Mouse (Mus musculus) ES-Bruce4 (cell line): ENCODE measurements around the gene Flcn. TPM values are rescaled to one million over a fixed set of nuclear protein-coding genes. Genes with fewer than 3 reads are reported as not detected.

Experiments
- H3K27ac ChIP-seq: 2 replicates; pipeline ENCODE4 v1.5.1; 2012; ENCODE audit warnings: low read length, inconsistent platforms; ENCODE audit not compliant: insufficient read depth
- H3K27me3 ChIP-seq: 2 replicates; pipeline ENCODE4 v1.6.1; 2012; ENCODE audit warnings: mild to moderate bottlenecking, low read length, inconsistent platforms; ENCODE audit not compliant: control insufficient read depth, poor library complexity, insufficient read depth, severe bottlenecking
- H3K36me3 ChIP-seq: 2 replicates; pipeline ENCODE4 v1.6.1; 2012; ENCODE audit warnings: inconsistent platforms, mild to moderate bottlenecking, low read length, moderate library complexity; ENCODE audit not compliant: control insufficient read depth, poor library complexity, insufficient read depth, severe bottlenecking
- H3K4me1 ChIP-seq: one replicate; pipeline ENCODE4 v1.8.1; 2011; ENCODE audit warnings: low read length; ENCODE audit not compliant: control insufficient read depth, insufficient read depth
- H3K4me3 ChIP-seq: 2 replicates; pipeline ENCODE4 v1.5.1; 2011; ENCODE audit warnings: low read depth, mild to moderate bottlenecking, low read length
- H3K9ac ChIP-seq: 2 replicates; pipeline ENCODE4 v1.6.1; 2012; ENCODE audit warnings: low read depth, mild to moderate bottlenecking, inconsistent platforms; ENCODE audit not compliant: poor library complexity, severe bottlenecking
- H3K9me3 ChIP-seq: replicated peaks from 2 replicates; pipeline ENCODE4 v1.6.1; 2012; ENCODE audit warnings: mild to moderate bottlenecking, low read length, inconsistent platforms; ENCODE audit not compliant: control insufficient read depth, poor library complexity, insufficient read depth, severe bottlenecking
- CTCF ChIP-seq: IDR thresholded peaks from one replicate; pipeline ENCODE4 v1.8.1; 2011; ENCODE audit warnings: low read depth, low read length
- EP300 ChIP-seq: IDR thresholded peaks from 2 replicates; pipeline ENCODE4 v1.6.1; 2011; ENCODE audit warnings: low read depth, low read length; ENCODE audit not compliant: insufficient read depth
- POLR2A ChIP-seq: IDR thresholded peaks from one replicate; pipeline ENCODE4 v1.8.1; 2011; ENCODE audit warnings: low read length; ENCODE audit not compliant: insufficient read depth
- polyA plus RNA-seq: library from polyadenylated mRNA; stranded (reverse); fragments of >200 nt; gene quantifications from 2 replicates; pipeline ENCODE4 v1.2.4, GENCODE M21; 2011; ENCODE audit warnings: low read depth; ENCODE audit not compliant: missing spikeins, insufficient read depth, insufficient read length

The Flcn gene
- polyA plus RNA-seq, 1 experiment, result 17.8 TPM

- H3K27me3 ChIP-seq, result no peaks in the 10 kb centered on the region
- peaks cover 5% of the 10 kb centered on the region for H3K4me1 ChIP-seq
- peaks cover 36% of the 10 kb centered on the region for H3K36me3 ChIP-seq
- no peak overlapping the region for H3K9ac ChIP-seq
- H3K9me3 ChIP-seq, result no peaks in the 10 kb centered on the region
- H3K27ac ChIP-seq, result no peak overlapping the region
- H3K4me3 ChIP-seq, result no peak overlapping the region
- no peak for TF ChIP-seq CTCF
- no peak for TF ChIP-seq POLR2A
- no peak for TF ChIP-seq EP300
Observed at GRCm38 (mm10) chr11:59815482-59816065, 5.8 kb upstream of the Flcn start.

DNA sequence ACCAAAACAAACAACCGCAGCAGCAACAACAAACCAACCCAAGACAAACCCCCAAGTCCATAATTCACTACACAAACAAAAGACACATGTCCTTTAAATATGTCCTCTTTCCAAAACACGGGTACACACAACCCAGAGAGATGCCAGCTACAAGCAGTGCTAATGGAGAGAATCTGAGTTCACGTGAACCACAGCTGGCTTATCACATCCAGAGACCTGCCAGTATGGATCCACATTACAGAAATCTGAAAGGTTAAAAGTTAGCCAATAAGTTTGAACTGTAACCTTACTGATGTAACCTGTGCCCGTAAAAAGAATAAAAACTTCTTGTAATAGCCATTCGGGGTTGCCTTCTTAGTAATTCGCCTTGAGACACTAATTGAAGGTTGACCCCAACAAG is 5.1 kb upstream of the Flcn start:
- Histone ChIP-seq H3K27me3 (no peaks in the 10 kb centered on the region), H3K27ac (peak overlapping the region; percentile 91), H3K4me1 (peaks cover 5% of the 10 kb centered on the region), H3K9me3 (no peaks in the 10 kb centered on the region), H3K4me3 (no peak overlapping the region), H3K36me3 (peaks cover 29% of the 10 kb centered on the region), H3K9ac (no peak overlapping the region)
- TF ChIP-seq POLR2A (no peak), EP300 (no peak), CTCF (no peak)

DNA sequence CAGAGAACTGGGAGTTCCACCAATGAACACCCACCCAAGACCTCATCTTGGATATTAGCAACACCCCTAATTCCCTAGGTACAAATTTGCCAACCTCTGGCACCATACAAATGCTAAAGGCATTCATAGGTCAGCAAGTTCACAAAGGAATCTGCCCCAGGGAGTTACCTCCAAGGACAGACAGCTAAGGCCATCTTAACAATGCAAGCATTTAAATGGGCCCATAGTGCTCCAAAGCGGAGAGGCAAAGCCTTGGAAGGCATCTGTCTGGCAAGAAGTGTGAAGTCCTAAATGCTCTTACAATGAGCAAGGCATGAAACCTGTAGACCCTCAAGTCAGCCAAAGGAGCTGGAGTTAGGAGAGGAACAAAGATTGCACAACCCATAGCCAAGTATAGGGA is 4.5 kb upstream of the Flcn start:
- Histone ChIP-seq H3K36me3 (peaks cover 23% of the 10 kb centered on the region), H3K4me3 (no peak overlapping the region), H3K27me3 (no peaks in the 10 kb centered on the region), H3K27ac (peak overlapping the region; percentile 91), H3K9ac (no peak overlapping the region), H3K9me3 (no peaks in the 10 kb centered on the region), H3K4me1 (peaks cover 5% of the 10 kb centered on the region)
- TF ChIP-seq EP300 (no peak), CTCF (no peak), POLR2A (no peak)

DNA sequence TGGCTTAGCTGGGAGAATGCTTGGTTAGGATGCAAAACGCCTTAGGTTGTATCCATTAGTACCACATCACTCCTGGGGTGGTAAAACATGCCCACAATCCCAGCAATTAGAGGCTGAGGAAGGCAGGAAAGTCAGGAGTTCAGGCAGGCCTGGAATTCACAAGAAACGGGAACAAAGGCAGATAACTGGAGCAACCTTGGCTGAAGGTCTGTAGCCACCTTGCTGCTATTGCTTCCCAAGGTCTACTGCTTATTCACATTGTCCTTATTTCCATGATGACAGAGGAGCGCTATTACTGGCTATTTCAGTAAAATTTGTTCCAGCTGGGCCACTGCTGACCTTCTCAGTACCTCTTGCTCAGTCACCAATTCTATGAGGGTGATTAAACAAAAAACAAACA is 3.5 kb upstream of the Flcn start:
- TF ChIP-seq POLR2A (no peak), EP300 (no peak), CTCF (no peak)
- Histone ChIP-seq H3K4me3 (no peak overlapping the region), H3K4me1 (peaks cover 5% of the 10 kb centered on the region), H3K27me3 (no peaks in the 10 kb centered on the region), H3K36me3 (peaks cover 13% of the 10 kb centered on the region), H3K27ac (peak overlapping the region; percentile 91), H3K9me3 (no peaks in the 10 kb centered on the region), H3K9ac (no peak overlapping the region)

- Histone ChIP-seq H3K9ac (peak overlapping the region; percentile 67), H3K27ac (peak overlapping the region; percentile 24), H3K4me3 (peak overlapping the region; percentile 10), H3K4me1 (peaks cover 5% of the 10 kb centered on the region), H3K27me3 (no peaks in the 10 kb centered on the region), H3K9me3 (no peaks in the 10 kb centered on the region), H3K36me3 (0 out of 2 replicates have a peak, but pooled peaks cover 7% of the 10 kb centered on the region)
- TF ChIP-seq CTCF (no peak), POLR2A (no peak), EP300 (no peak)
Observed at GRCm38 (mm10) chr11:59811211-59811610, 1.4 kb upstream of the Flcn start.

GRCm38 (mm10) chr11:59810480-59811158 is 803 bp upstream of the Flcn start:
- TF ChIP-seq EP300, result no peak
- no peak for TF ChIP-seq CTCF
- no peak for TF ChIP-seq POLR2A

More at GRCm38 (mm10) chr11:59810480-59811158, 803 bp upstream of the Flcn start:
- Histone ChIP-seq H3K4me3 (peak overlapping the region; percentile 94), H3K27ac (peak overlapping the region; percentile 42), H3K4me1 (peaks cover 6% of the 10 kb centered on the region), H3K9ac (peak overlapping the region; percentile 67), H3K36me3 (0 out of 2 replicates have a peak, but pooled peaks cover 12% of the 10 kb centered on the region), H3K27me3 (no peaks in the 10 kb centered on the region), H3K9me3 (no peaks in the 10 kb centered on the region)
